Mouse (Mus musculus) spleen, adult 2 months (tissue): Measurements from ENCODE around the gene Tor4a.

Experiments
- CTCF ChIP-seq: fragments of 200-500 bp; IDR thresholded peaks from 2 replicates; pipeline ENCODE4 v1.5.1; 2011; ENCODE audit warnings: mild to moderate bottlenecking, inconsistent platforms; ENCODE audit not compliant: insufficient read depth, insufficient read length, insufficient replicate concordance; ENCODE audit errors: extremely low read depth
- POLR2A ChIP-seq: fragments of 200-500 bp; IDR thresholded peaks from 2 replicates; pipeline ENCODE4 v1.6.1; 2011; ENCODE audit warnings: low read depth, low read length, inconsistent platforms

DNA sequence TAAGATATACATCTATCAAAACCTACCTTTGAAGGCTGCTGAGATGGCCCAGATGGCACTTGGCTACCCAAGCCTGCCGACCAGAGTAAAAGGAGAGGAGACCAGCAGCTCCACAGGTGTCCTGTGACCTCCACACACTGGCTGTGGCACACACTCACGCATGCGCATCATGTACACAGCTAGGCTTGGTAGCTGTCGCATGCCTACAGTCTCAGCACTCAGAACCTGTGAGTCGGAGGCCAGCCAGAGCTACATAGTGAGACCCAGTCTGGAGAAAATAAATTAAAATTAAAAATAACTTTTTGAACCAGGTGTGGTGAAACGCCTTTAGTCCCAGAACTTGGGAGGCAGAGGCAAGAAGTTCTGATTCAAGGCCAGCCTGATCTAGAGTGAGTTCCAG lies 8.8 kb downstream of the Tor4a start:
- TF ChIP-seq CTCF = no peak
- TF ChIP-seq POLR2A = no peak
